Mouse (Mus musculus): ENCODE measurements around the gene Olfml1. TPM values are rescaled to one million over a fixed set of nuclear protein-coding genes. Genes with fewer than 3 reads are reported as not detected.

Gene Olfml1
- total and polyA plus RNA-seq, 2 experiments from 2014 or later = 3.8 to 4.1 TPM

DNA sequence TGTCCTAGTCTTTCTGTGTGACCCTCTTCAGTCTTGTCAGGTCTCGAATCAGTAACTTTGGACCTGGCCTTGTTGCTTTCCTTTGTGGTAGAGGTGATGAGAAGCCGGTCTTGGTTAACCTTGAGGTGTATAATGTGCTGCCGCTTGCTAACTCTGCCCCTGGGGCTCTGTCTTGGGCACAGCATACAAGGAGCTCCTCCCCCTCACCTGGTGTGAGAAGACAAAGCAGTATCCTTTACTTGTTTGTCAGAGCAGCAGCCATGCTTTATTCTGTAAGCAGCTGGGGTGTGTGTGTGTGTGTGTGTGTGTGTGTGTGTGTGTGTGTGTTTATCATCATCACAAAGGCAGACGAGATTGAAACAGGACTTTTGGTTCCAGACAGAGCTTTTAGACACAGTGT lies 31.9 kb upstream of the Olfml1 start:
- Histone ChIP-seq H3K9ac (replicated peaks; ENCODE audit: low read length, poor library complexity, severe bottlenecking) (no peak overlapping the region), H3K4me3 (ENCODE audit: low read depth, low read length) (no peak overlapping the region), H3K9me3 (ENCODE audit: low read length) (no peaks in the 10 kb centered on the region; the same call in 1 of the 2 replicates), H3K4me2 (ENCODE audit: low read depth, low read length, poor library complexity, severe bottlenecking) (no peak overlapping the region), H3K27me3 (ENCODE audit: insufficient read depth, low read length) (no peaks in the 10 kb centered on the region), H3K27ac (ENCODE audit: low read depth, low read length) (no peak overlapping the region), H3K36me3 (ENCODE audit: insufficient read depth, low read length) (no peaks in the 10 kb centered on the region), H3K4me1 (ENCODE audit: insufficient read depth, low read length) (no peaks in the 10 kb centered on the region)
- WGBS = 82% methylated on average over 4 of the region's 4 CpGs
- TF ChIP-seq CTCF (IDR thresholded peaks at IDR 0.05) = no peak
- no peak for DNase-seq (ENCODE audit: low spot score)
- no peak for ATAC-seq (ENCODE audit: low FRiP score)

DNA sequence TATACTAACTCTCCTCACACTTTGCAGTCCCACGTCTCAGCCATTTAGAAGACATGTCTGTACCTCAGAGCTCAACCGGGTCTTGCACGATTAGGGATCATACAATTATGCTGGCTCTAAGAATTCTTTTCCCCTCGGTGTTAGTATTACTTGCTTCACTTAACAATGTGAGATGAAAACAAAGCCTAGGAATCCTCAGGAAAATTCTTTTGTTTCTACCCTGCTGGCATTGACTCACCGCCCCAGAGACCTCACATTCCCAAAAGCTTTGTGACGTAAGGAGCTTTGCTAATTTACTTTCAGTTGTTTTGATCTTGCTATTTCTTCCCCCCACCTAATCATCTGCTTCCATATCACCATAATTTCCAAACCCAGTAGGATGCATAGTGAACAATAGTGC lies 30.7 kb upstream of the Olfml1 start:
- Histone ChIP-seq H3K4me1 (ENCODE audit: insufficient read depth, low read length) (no peaks in the 10 kb centered on the region), H3K9ac (replicated peaks; ENCODE audit: low read length, poor library complexity, severe bottlenecking) (no peak overlapping the region), H3K27me3 (ENCODE audit: insufficient read depth, low read length) (no peaks in the 10 kb centered on the region), H3K9me3 (ENCODE audit: low read length) (no peaks in the 10 kb centered on the region), H3K4me3 (ENCODE audit: low read depth, low read length) (no peak overlapping the region), H3K4me2 (ENCODE audit: low read depth, low read length, poor library complexity, severe bottlenecking) (no peak overlapping the region), H3K27ac (ENCODE audit: low read depth, low read length) (no peak overlapping the region), H3K36me3 (ENCODE audit: insufficient read depth, low read length) (no peaks in the 10 kb centered on the region)
- TF ChIP-seq CTCF (IDR thresholded peaks at IDR 0.05) = no peak
- 44% methylated on average over 6 of the region's 6 CpGs for WGBS
- ATAC-seq (ENCODE audit: low FRiP score) (no peak), DNase-seq (ENCODE audit: low spot score) (no peak)

DNA sequence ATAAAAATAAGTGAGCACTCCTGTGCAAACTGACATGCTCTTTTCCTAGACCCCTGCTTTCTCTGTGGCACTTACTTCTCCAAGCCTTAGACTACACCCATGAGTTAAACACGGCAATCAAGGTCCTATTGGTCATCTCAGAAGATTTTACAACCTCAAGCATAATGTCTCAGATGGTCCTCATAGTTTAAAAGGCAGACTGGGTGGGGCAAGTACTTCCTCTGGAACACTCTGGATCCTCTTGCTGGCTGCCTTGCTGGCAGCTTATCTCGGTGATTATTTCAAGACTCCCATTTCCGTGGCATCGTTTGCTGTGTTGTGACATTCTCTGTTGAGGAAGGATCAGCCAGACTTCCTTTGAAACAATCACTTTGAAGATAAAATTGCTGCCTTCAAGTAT lies 27.2 kb upstream of the Olfml1 start:
- no peak overlapping the region for H3K27ac ChIP-seq (ENCODE audit: low read depth, low read length)
- H3K4me3 ChIP-seq (ENCODE audit: low read depth, low read length) = no peak overlapping the region
- no peak overlapping the region for H3K4me2 ChIP-seq (ENCODE audit: low read depth, low read length, poor library complexity, severe bottlenecking)
- DNase-seq (ENCODE audit: low spot score) (no peak), ATAC-seq (ENCODE audit: low FRiP score) (no peak)
- 69% methylated on average over 4 of the region's 4 CpGs for WGBS
- H3K9me3 ChIP-seq (ENCODE audit: low read length) = no peaks in the 10 kb centered on the region
- H3K27me3 ChIP-seq (ENCODE audit: insufficient read depth, low read length) = no peaks in the 10 kb centered on the region
- no peaks in the 10 kb centered on the region for H3K36me3 ChIP-seq (ENCODE audit: insufficient read depth, low read length)
- TF ChIP-seq CTCF (IDR thresholded peaks at IDR 0.05) = no peak
- H3K9ac ChIP-seq (replicated peaks; ENCODE audit: low read length, poor library complexity, severe bottlenecking) = no peak overlapping the region
- no peaks in the 10 kb centered on the region for H3K4me1 ChIP-seq (ENCODE audit: insufficient read depth, low read length)

DNA sequence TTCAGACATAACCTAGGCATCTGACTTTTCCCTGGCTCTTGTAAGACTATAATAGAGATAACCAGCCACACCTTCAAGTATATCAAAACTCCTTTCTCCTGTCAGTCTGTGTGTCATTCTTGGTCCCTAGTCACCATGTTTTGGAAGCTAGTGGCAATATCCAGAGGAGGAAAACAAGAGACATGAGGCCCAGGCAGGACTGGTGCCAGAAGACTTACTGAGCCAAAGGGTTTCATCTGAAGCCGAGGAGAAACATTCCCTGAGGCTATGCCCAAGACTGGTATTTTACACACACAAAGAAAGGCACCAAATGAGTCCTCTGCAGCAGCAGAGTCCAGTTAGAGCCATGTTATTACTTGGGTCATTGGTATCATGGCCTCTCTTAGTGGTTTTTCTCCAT lies 22.2 kb upstream of the Olfml1 start:
- no peak for DNase-seq (ENCODE audit: low spot score)
- no peak for ATAC-seq (ENCODE audit: low FRiP score)
- TF ChIP-seq CTCF (IDR thresholded peaks at IDR 0.05) = no peak
- Histone ChIP-seq H3K4me1 (ENCODE audit: insufficient read depth, low read length) (no peaks in the 10 kb centered on the region), H3K4me2 (ENCODE audit: low read depth, low read length, poor library complexity, severe bottlenecking) (no peak overlapping the region), H3K9ac (replicated peaks; ENCODE audit: low read length, poor library complexity, severe bottlenecking) (no peak overlapping the region), H3K4me3 (ENCODE audit: low read depth, low read length) (no peak overlapping the region), H3K36me3 (ENCODE audit: insufficient read depth, low read length) (no peaks in the 10 kb centered on the region), H3K27me3 (ENCODE audit: insufficient read depth, low read length) (no peaks in the 10 kb centered on the region), H3K9me3 (ENCODE audit: low read length) (no peaks in the 10 kb centered on the region), H3K27ac (ENCODE audit: low read depth, low read length) (no peak overlapping the region)
- 56% methylated on average over 1 of the region's 1 CpGs for WGBS

DNA sequence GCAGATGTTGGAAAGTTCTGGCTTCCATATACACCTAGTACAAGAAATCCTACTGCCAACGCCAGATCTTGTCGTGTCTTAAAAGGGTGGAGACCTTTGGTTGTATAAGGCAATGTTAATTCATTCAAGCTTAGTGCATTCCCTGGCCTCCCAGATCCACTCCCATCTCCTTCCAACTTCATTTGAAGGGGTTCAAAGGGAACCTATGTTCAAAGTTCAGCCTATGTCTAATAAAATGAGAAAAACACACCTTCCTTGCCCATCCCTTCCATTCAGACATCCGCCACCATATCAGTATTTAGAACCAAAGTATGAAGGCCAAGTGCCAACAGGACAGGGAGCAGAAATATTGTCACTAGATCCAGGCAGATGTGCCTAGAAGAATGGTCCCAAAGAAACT lies 19.4 kb upstream of the Olfml1 start:
- no peaks in the 10 kb centered on the region for H3K4me1 ChIP-seq (ENCODE audit: insufficient read depth, low read length)
- no peaks in the 10 kb centered on the region for H3K27me3 ChIP-seq (ENCODE audit: insufficient read depth, low read length)
- DNase-seq (ENCODE audit: low spot score) (no peak), ATAC-seq (ENCODE audit: low FRiP score) (no peak)
- no peak overlapping the region for H3K9ac ChIP-seq (replicated peaks; ENCODE audit: low read length, poor library complexity, severe bottlenecking)
- H3K9me3 ChIP-seq (ENCODE audit: low read length) = no peaks in the 10 kb centered on the region
- 92% methylated on average over 3 of the region's 3 CpGs for WGBS
- no peak overlapping the region for H3K4me3 ChIP-seq (ENCODE audit: low read depth, low read length)
- H3K27ac ChIP-seq (ENCODE audit: low read depth, low read length) = no peak overlapping the region
- no peak for TF ChIP-seq CTCF (IDR thresholded peaks at IDR 0.05)
- no peaks in the 10 kb centered on the region for H3K36me3 ChIP-seq (ENCODE audit: insufficient read depth, low read length)
- no peak overlapping the region for H3K4me2 ChIP-seq (ENCODE audit: low read depth, low read length, poor library complexity, severe bottlenecking)

DNA sequence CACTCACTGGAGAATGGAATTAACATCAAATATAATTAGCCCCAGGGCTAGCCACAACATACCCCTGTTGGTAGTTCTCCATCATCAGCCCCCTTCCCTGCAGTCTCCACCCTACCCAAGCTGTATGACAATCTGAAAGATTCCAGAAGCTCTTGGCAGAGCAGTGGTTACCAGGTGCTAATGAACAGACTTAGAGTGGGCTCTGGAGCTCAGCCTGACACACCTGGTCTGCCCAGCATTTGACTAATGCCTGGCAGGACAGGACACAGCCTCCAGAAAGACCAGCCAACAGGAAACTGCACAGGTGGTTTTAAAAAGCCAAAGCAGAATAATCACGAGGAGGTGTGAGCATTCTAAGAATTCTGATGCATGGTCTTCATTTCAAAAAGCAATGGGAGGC lies 13.8 kb upstream of the Olfml1 start:
- no peak overlapping the region for H3K27ac ChIP-seq (ENCODE audit: low read depth, low read length)
- 64% methylated on average over 1 of the region's 1 CpGs for WGBS
- DNase-seq (ENCODE audit: low spot score) (no peak), ATAC-seq (ENCODE audit: low FRiP score) (no peak)
- H3K36me3 ChIP-seq (ENCODE audit: insufficient read depth, low read length) = no peaks in the 10 kb centered on the region
- no peak overlapping the region for H3K4me3 ChIP-seq (ENCODE audit: low read depth, low read length)
- no peak overlapping the region for H3K4me2 ChIP-seq (ENCODE audit: low read depth, low read length, poor library complexity, severe bottlenecking)
- H3K4me1 ChIP-seq (ENCODE audit: insufficient read depth, low read length) = no peaks in the 10 kb centered on the region
- TF ChIP-seq CTCF (IDR thresholded peaks at IDR 0.05) = no peak
- H3K27me3 ChIP-seq (ENCODE audit: insufficient read depth, low read length) = no peaks in the 10 kb centered on the region
- no peak overlapping the region for H3K9ac ChIP-seq (replicated peaks; ENCODE audit: low read length, poor library complexity, severe bottlenecking)
- no peaks in the 10 kb centered on the region for H3K9me3 ChIP-seq (ENCODE audit: low read length)
